Mouse (Mus musculus): ENCODE measurements around the gene Rgs16.
"Not testable (repeated sequence)": the region's sequence is repeated elsewhere in the genome, so short reads cannot be mapped to it uniquely, and the experiment has no call there.

GRCm38 (mm10) chr1:153769571-153769970, 29.4 kb downstream of the Rgs16 start:
- not testable (repeated sequence) for TF ChIP-seq GATA2 (IDR thresholded peaks at IDR 0.05; ENCODE audit: borderline replicate concordance, low read depth, low read length); CTCF (IDR thresholded peaks at IDR 0.05; ENCODE audit: low read depth, low read length); TAL1 (conservative IDR thresholded peaks at IDR 0.05; ENCODE audit: low read depth, low read length); GATA1 (IDR thresholded peaks at IDR 0.05; ENCODE audit: borderline replicate concordance, low read length)

Data from G1E (cell line).